Mouse (Mus musculus) neural tube, embryonic 12.5 days (tissue): Measurements from ENCODE around the gene Dyx1c1. TPM values are rescaled to one million over a fixed set of nuclear protein-coding genes. Genes with fewer than 3 reads are reported as not detected.

ENCODE experiments used
- ATAC-seq: fragments of 200-750 bp; cut with Nextera tagmentation; 2 replicates; pipeline ENCODE4 v1.8.0; 2017; ENCODE audit warnings: low read depth, mild to moderate bottlenecking, moderate TSS enrichment, moderate library complexity; ENCODE audit not compliant: low FRiP score
- H3K27ac ChIP-seq: fragments of 300-500 bp; sonication (generic); 2 replicates; pipeline ENCODE4 v1.5.1; 2016
- H3K27me3 ChIP-seq: fragments of 300-500 bp; sonication (generic); replicated peaks from 2 replicates; pipeline ENCODE4 v1.6.1; 2016; ENCODE audit warnings: mild to moderate bottlenecking
- H3K36me3 ChIP-seq: fragments of 300-500 bp; sonication (generic); 2 replicates; pipeline ENCODE4 v1.6.1; 2016; ENCODE audit warnings: mild to moderate bottlenecking
- H3K4me1 ChIP-seq: fragments of 300-500 bp; sonication (generic); 2 replicates; pipeline ENCODE4 v1.6.1; 2016
- H3K4me2 ChIP-seq: fragments of 300-500 bp; sonication (generic); replicated peaks from 2 replicates; pipeline ENCODE4 v1.6.1; 2016; ENCODE audit warnings: mild to moderate bottlenecking
- H3K4me3 ChIP-seq: fragments of 300-500 bp; sonication (generic); 2 replicates; pipeline ENCODE4 v1.5.1; 2016
- H3K9ac ChIP-seq: fragments of 300-500 bp; sonication (generic); 2 replicates; pipeline ENCODE4 v1.6.1; 2016; ENCODE audit warnings: mild to moderate bottlenecking
- H3K9me3 ChIP-seq: fragments of 300-500 bp; sonication (generic); 2 replicates; pipeline ENCODE4 v1.6.1; 2016; ENCODE audit warnings: mild to moderate bottlenecking
- WGBS: fragments of 180-500 bp; shearing (Covaris S2); methylation state at CpG from one replicate; pipeline ENCODE4 v1.1.7; 2016; 5-methylcytosine and 5-hydroxymethylcytosine counted together
- polyA plus RNA-seq: library from polyadenylated mRNA; unstranded; fragments of >200 nt; fragmentation: Nextera tagmentation; extraction: Ambion mirVana; gene quantifications from 2 replicates; pipeline ENCODE4 v1.2.1, GENCODE M21; 2016

The Dyx1c1 gene
- polyA plus RNA-seq, 1 experiment from 2014 or later, result 2.0 TPM

- no peak overlapping the region for H3K4me3 ChIP-seq
- no peak overlapping the region for H3K4me2 ChIP-seq
- H3K27ac ChIP-seq, result no peak overlapping the region
- no peak overlapping the region for H3K9ac ChIP-seq
- H3K4me1 ChIP-seq, result peaks cover 15% of the 10 kb centered on the region
- H3K9me3 ChIP-seq, result no peaks in the 10 kb centered on the region
- WGBS, result 68% methylated on average over 2 of the region's 2 CpGs
- ATAC-seq, result no peak
- no peaks in the 10 kb centered on the region for H3K36me3 ChIP-seq
- H3K27me3 ChIP-seq, result no peaks in the 10 kb centered on the region
Measured at GRCm38 (mm10) chr9:72983066-72983465, 24.5 kb downstream of the Dyx1c1 start.

- Histone ChIP-seq H3K9me3 (no peaks in the 10 kb centered on the region), H3K36me3 (no peaks in the 10 kb centered on the region), H3K4me2 (peak within 1 kb of the TSS; percentile 87), H3K27ac (peak within 1 kb of the TSS; percentile 66), H3K4me1 (peaks cover 15% of the 10 kb centered on the region), H3K4me3 (peak within 1 kb of the TSS; percentile 77), H3K27me3 (no peaks in the 10 kb centered on the region), H3K9ac (peak within 1 kb of the TSS; percentile 84)
- WGBS, result under 1% methylated on average over 88 of the region's 88 CpGs
- ATAC-seq, result peak; percentile 100
Measured at GRCm38 (mm10) chr9:72985250-72986220, 26.9 kb downstream of the Dyx1c1 start, which contains the start of the genes Ccpg1os and Ccpg1. Ccpg1os (minus strand) TSS chr9:72985382. Ccpg1 (plus strand) TSS chr9:72985429.

- H3K4me1 ChIP-seq, result peaks cover 15% of the 10 kb centered on the region
- H3K4me3 ChIP-seq, result no peak overlapping the region
- whole genome bisulfite sequencing, result 75% methylated on average over 3 of the region's 3 CpGs
- H3K9ac ChIP-seq, result no peak overlapping the region
- H3K9me3 ChIP-seq, result no peaks in the 10 kb centered on the region
- H3K4me2 ChIP-seq, result no peak overlapping the region
- no peak overlapping the region for H3K27ac ChIP-seq
- H3K36me3 ChIP-seq, result no peaks in the 10 kb centered on the region
- no peak for ATAC-seq
- no peaks in the 10 kb centered on the region for H3K27me3 ChIP-seq
Measured at GRCm38 (mm10) chr9:72987703-72988102, 29.1 kb downstream of the Dyx1c1 start.

GRCm38 (mm10) chr9:72988706-72989105 is 30.1 kb downstream of the Dyx1c1 start:
- H3K4me2 ChIP-seq, result no peak overlapping the region
- H3K27me3 ChIP-seq, result no peaks in the 10 kb centered on the region
- no peak overlapping the region for H3K9ac ChIP-seq
- ATAC-seq, result no peak
- no peak overlapping the region for H3K4me3 ChIP-seq
- no peak overlapping the region for H3K27ac ChIP-seq
- 81% methylated on average over 5 of the region's 5 CpGs for WGBS
- no peaks in the 10 kb centered on the region for H3K36me3 ChIP-seq
- H3K9me3 ChIP-seq, result no peaks in the 10 kb centered on the region
- H3K4me1 ChIP-seq, result peaks cover 15% of the 10 kb centered on the region

GRCm38 (mm10) chr9:72991420-72991819 is 32.8 kb downstream of the Dyx1c1 start:
- no peak for ATAC-seq
- Histone ChIP-seq H3K9me3 (no peaks in the 10 kb centered on the region), H3K4me3 (no peak overlapping the region), H3K4me2 (no peak overlapping the region), H3K9ac (no peak overlapping the region), H3K27ac (no peak overlapping the region), H3K27me3 (no peaks in the 10 kb centered on the region), H3K4me1 (peaks cover 4% of the 10 kb centered on the region; the same call in 1 of the 2 replicates), H3K36me3 (no peaks in the 10 kb centered on the region)
- 91% methylated on average over 2 of the region's 2 CpGs for WGBS

GRCm38 (mm10) chr9:72992576-72992975 is 34.0 kb downstream of the Dyx1c1 start:
- Histone ChIP-seq H3K9me3 (no peaks in the 10 kb centered on the region), H3K9ac (no peak overlapping the region), H3K27ac (no peak overlapping the region), H3K27me3 (no peaks in the 10 kb centered on the region), H3K4me2 (no peak overlapping the region), H3K36me3 (no peaks in the 10 kb centered on the region), H3K4me1 (no peaks in the 10 kb centered on the region), H3K4me3 (no peak overlapping the region)
- no peak for ATAC-seq
- 88% methylated on average over 5 of the region's 5 CpGs for WGBS

- H3K9ac ChIP-seq, result no peak overlapping the region
- H3K27ac ChIP-seq, result no peak overlapping the region
- H3K9me3 ChIP-seq, result no peaks in the 10 kb centered on the region
- H3K4me3 ChIP-seq, result no peak overlapping the region
- ATAC-seq, result no peak
- no peaks in the 10 kb centered on the region for H3K27me3 ChIP-seq
- peaks cover 8% of the 10 kb centered on the region; the same call in 1 of the 2 replicates for H3K36me3 ChIP-seq
- no peaks in the 10 kb centered on the region for H3K4me1 ChIP-seq
- H3K4me2 ChIP-seq, result no peak overlapping the region
Measured at GRCm38 (mm10) chr9:72996167-72996566, 37.6 kb downstream of the Dyx1c1 start.

- H3K9me3 ChIP-seq, result no peaks in the 10 kb centered on the region
- peaks cover 8% of the 10 kb centered on the region; the same call in 1 of the 2 replicates for H3K36me3 ChIP-seq
- H3K9ac ChIP-seq, result no peak overlapping the region
- 59% methylated on average over 7 of the region's 7 CpGs for WGBS
- no peak overlapping the region for H3K4me2 ChIP-seq
- H3K4me1 ChIP-seq, result no peaks in the 10 kb centered on the region
- no peak overlapping the region for H3K27ac ChIP-seq
- H3K27me3 ChIP-seq, result no peaks in the 10 kb centered on the region
- no peak for ATAC-seq
- no peak overlapping the region for H3K4me3 ChIP-seq
Measured at GRCm38 (mm10) chr9:72996806-72997205, 38.2 kb downstream of the Dyx1c1 start.

GRCm38 (mm10) chr9:73000487-73000886 is 41.9 kb downstream of the Dyx1c1 start:
- no peaks in the 10 kb centered on the region for H3K4me1 ChIP-seq
- ATAC-seq, result no peak
- H3K9ac ChIP-seq, result no peak overlapping the region
- no peak overlapping the region for H3K4me2 ChIP-seq
- 76% methylated on average over 2 of the region's 2 CpGs for WGBS
- H3K9me3 ChIP-seq, result no peaks in the 10 kb centered on the region
- H3K4me3 ChIP-seq, result no peak overlapping the region
- H3K27me3 ChIP-seq, result no peaks in the 10 kb centered on the region
- H3K27ac ChIP-seq, result no peak overlapping the region
- H3K36me3 ChIP-seq, result peaks cover 27% of the 10 kb centered on the region

- Histone ChIP-seq H3K27me3 (no peaks in the 10 kb centered on the region), H3K4me1 (no peaks in the 10 kb centered on the region), H3K4me3 (no peak overlapping the region), H3K36me3 (peaks cover 37% of the 10 kb centered on the region), H3K9me3 (no peaks in the 10 kb centered on the region), H3K9ac (no peak overlapping the region), H3K4me2 (no peak overlapping the region), H3K27ac (no peak overlapping the region)
- no peak for ATAC-seq
- WGBS, result 89% methylated on average over 13 of the region's 13 CpGs
Measured at GRCm38 (mm10) chr9:73001314-73002011, 42.9 kb downstream of the Dyx1c1 start.

- H3K27me3 ChIP-seq, result no peaks in the 10 kb centered on the region
- no peak overlapping the region for H3K4me3 ChIP-seq
- H3K27ac ChIP-seq, result no peak overlapping the region
- 77% methylated on average over 3 of the region's 3 CpGs for WGBS
- no peak for ATAC-seq
- no peak overlapping the region for H3K9ac ChIP-seq
- H3K4me1 ChIP-seq, result no peaks in the 10 kb centered on the region
- H3K36me3 ChIP-seq, result peaks cover 37% of the 10 kb centered on the region
- H3K9me3 ChIP-seq, result no peaks in the 10 kb centered on the region
- no peak overlapping the region for H3K4me2 ChIP-seq
Measured at GRCm38 (mm10) chr9:73002177-73002576, 43.6 kb downstream of the Dyx1c1 start.

GRCm38 (mm10) chr9:73004076-73004475 is 45.5 kb downstream of the Dyx1c1 start:
- 90% methylated on average over 8 of the region's 8 CpGs for WGBS
- Histone ChIP-seq H3K4me1 (no peaks in the 10 kb centered on the region), H3K27me3 (no peaks in the 10 kb centered on the region), H3K27ac (no peak overlapping the region), H3K4me2 (no peak overlapping the region), H3K9ac (no peak overlapping the region), H3K36me3 (peaks cover 37% of the 10 kb centered on the region), H3K4me3 (no peak overlapping the region), H3K9me3 (no peaks in the 10 kb centered on the region)
- ATAC-seq, result no peak
